Mouse (Mus musculus) erythroid progenitor cell, adult 5-6 weeks (primary cell): ENCODE data around the gene Rab3c. TPM values are rescaled to one million over a fixed set of nuclear protein-coding genes. Genes with fewer than 3 reads are reported as not detected.

Source experiments
- ATAC-seq: replicated peaks from 2 replicates; pipeline ENCODE4 v1.8.0; 2016; ENCODE audit warnings: moderate number of reproducible peaks, mild to moderate bottlenecking, moderate TSS enrichment, inconsistent platforms; ENCODE audit not compliant: poor library complexity, low FRiP score, severe bottlenecking
- total RNA-seq, 2 experiments: library from RNA; stranded (forward) in 1 of 2; stranded (reverse) in 1 of 2; fragments of 150-400 nt in 1 of 2; fragments of 186-747, 209-891 nt in 1 of 2; gene quantifications; 2 replicates each; pipeline versions ENCODE4 v1.2.3 to v1.2.4; 2015 to 2017; ENCODE audit warnings: low replicate concordance in 2 of 2

The Rab3c gene
- total RNA-seq, 2 experiments from 2014 or later, result not detected

DNA sequence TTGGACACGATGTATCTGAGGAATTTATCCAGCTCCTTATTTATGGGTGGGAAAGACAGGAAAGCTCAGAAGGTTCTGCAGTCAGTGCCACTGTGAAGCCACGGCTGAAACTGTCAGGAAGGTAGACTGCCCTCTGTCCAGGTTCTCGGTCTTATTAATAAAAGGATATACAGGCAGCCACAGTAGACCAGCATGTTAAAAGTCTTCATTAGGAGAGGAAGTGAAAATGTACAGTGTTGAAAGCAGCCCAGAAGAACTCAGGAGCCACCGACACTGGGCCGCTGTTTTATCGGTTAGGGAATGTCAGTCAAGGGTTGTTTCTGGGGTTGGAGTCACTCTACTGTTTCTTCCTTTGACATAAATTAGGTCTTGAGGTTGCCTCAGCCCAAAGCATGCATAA, 245.9 kb downstream of the Rab3c start:
- ATAC-seq, result no peak

DNA sequence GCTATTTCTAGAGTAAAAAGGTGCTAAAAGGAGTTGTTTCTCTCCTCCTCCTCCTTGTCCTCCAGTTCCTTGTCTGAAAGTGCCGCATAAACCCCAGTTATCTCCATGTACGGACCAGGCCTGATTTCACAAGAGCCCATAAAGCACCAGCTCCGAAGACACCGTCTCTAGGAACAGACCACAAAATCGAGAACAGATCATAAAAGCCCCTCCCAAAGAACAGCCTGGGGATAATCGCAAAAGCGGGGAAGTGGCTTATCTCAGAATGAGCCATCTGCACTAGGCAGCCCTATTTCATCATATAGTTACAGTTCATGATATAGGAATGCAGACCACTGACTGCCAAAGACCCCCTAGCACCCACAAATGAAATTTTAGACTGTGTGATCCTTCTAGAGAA, 246.8 kb downstream of the Rab3c start:
- no peak for ATAC-seq

DNA sequence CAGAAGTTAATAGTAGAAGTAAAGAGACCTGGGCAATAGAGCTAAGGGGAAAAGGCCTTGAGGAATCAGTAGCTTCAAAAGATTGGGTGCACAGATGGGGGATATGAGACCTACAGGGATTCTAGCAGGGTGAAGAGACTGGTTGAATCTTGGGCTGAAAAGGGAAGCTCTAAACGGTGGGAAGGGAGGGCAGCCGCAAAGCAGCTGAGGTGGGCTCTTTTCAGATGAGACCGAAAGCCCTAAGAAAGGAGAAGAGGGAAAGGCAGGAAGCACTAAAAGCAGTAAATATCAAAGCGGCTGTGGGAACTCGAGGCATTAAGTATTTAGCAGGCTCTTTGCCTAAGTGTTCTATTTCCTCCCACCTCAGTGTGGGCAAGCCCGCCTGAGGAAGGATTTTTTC, 248.9 kb downstream of the Rab3c start:
- no peak for ATAC-seq

DNA sequence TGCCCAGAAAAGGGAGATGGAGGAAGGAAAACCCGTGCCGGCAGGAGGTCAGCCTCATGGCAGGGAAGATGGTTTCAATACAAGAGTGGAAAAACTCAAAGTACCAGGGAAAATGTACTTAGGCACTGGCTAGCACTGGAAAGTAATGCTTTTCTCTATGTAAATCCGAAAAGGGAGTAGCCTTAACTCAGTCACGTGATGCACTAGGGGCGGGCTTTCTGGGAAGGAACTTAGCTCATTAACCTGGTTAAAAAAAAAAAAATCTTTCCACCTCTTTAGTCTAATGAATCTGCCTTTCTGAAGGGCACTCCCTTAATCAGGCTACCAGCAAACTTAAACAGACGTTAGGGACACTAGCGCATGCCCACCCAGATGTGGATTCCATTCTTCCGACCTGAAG, 249.7 kb downstream of the Rab3c start:
- ATAC-seq, result no peak

DNA sequence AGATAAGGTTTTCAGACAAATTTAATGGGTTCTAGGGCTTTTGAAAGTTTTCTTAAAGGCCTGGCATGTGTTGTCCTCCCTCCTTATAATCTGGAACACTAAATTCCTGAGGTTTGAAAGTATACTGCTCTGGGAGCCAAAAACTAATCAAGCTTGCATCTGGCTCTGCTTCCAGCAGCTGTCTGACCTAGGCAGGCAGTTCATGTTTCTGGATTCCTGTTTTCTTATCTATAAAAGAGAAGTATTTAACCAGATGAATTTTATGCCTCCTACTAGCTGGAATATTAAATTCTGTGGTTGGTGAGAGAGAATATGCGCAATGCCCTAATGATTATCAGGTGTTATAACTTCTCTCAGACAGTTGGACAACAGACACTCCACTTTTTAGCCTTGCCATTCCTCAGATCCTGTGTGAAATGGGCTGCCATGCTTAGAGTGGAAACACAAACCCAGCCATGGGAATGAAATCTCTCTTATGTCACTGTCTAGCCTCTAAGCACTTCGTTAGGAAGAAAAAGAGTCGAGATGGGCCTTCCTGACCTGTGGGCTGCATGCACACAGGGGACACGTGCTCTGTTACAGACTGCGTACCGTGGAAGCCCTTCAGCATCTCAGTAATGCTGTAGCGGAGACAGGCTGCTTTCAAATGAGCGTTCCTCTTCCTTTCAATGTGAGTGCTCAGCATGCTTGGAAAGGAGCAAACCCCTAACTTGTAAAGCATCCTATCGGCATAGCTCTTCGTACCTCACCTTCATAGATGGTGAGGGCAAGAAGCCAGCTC, 256.2 kb downstream of the Rab3c start:
- no peak for ATAC-seq

DNA sequence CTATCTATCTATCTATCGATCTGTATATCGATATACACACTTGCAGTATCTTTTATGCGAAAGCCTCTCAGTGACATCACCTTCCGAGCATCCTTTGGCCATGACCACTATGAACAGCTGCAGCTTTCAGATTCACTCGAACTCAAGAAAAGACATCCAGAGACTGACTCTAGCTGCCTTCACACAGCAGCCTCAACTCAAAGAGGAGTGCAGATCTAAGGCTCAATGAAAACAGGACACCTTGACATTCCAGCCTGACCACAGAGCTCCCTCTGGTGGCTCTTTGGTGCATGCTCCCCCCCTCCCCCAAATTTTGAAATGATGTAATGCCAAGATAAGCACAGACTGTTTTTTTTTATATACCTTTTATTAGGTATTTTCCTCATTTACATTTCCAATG, 257.8 kb downstream of the Rab3c start:
- ATAC-seq, result no peak

DNA sequence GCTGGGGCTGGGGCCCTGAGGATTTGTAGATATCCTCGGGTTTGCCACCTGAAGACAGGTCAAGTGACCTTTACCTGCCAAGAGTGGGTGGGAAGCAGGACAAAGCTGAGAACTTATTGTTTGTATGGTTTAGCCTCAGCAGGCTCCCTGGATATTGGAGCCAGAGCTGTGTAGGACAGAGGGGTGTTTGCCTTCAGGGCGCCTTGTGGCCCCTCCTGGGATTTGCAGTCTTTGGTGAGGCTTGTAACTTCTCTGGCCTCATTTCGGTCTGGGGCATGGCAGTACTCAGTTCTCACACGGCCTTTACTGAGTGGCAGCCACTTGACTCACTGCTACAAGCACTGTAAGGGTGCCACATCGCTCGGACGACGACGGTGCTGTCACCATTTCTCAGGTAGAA, 261.0 kb downstream of the Rab3c start:
- ATAC-seq, result no peak

DNA sequence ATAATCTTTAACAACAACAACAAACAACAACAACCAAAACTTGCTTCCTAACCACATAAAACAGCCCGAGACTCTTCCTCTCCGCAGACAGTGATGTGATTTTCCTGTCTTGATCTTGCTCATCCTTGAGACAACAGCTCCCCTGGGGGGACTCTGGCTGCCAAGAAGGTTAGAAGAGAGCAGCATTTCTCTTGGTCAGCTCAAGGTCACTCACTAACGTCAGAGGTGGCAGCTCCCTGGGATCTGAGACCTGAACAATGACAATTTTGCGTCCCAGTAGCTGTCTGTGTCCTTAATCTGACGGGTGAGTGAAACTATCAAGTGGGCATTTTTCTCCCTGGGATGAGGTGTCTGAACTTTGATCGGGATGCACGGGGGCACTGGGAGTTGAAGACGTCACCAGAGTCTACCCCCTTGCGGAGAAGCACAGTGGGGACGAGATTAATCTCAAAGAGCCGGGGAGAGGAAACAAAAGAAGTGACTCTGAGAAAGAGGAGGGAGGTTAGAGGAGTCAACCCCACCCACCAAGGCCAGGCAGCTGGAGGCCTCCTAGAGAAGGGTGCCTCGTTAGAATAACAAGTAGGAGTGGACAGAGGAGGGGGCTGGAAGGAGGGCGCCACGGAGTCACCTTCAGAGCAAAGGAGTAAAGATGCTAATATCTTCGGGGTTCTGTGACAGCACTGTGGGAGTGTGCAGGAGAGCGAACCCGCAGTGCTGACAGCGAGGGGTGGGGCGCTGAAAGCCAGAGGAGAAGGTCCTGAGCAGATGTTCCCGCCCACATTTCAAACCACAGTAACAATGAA, 261.7 kb downstream of the Rab3c start:
- ATAC-seq, result no peak

DNA sequence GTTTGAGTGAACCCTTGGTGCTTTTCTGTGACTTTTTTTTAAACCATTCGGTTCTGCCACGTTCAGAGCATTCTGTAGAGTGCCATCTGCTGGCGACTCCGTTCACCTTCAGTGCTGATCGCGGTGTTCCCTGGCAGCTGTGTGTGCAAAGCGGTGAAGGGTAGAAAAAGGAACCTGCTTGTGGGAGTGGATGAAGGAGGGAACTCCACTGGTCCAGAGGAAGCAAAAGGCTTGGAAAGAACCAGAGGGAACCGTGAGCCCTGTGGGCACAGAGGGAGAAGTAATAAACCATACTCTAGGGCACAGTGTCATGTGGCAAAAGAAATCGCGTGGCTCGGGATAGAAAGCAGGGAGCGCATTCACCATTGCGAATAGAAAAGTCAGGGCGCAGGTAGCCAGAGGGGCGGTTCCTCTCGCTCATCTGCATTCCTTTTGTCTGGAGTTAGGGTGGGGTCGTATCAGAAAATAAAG, 262.3 kb downstream of the Rab3c start:
- ATAC-seq, result no peak

DNA sequence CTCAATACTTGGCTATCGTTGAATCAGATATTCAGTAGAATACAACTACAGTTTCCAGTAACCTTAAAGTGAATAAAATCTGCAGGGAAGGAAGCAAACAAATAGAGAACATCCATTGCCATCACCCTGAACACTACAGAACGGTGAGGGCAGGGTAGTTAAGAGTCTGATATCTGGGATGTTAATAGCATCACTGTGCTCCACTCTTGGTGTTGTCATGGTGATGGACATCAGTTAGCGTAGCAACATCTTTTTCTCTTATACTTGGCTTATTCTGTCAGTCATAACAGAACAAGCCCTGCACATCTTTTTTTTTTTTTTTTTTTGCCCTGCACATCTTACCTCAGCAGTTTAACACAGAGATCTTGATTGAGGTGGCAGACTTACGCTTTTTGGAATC, 268.8 kb downstream of the Rab3c start:
- ATAC-seq, result no peak

DNA sequence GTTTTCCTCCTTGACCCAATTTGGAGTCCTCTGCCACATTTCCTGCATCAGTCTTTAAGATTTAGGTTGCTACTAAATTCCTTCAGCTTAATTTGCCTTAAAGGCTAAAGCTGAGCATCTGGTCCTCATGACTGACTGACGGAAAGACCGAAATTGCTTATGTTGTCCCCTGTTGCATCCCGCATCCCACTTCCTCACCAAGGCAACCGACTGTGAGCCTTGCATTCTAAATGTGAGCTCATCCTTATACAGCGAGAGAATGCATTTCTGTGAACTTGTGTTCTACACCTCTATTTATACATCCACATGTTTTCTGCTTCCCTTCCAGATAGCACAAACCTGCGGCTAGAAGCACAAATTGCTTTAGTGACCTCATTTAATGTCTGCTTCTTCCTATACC, 269.9 kb downstream of the Rab3c start:
- no peak for ATAC-seq

DNA sequence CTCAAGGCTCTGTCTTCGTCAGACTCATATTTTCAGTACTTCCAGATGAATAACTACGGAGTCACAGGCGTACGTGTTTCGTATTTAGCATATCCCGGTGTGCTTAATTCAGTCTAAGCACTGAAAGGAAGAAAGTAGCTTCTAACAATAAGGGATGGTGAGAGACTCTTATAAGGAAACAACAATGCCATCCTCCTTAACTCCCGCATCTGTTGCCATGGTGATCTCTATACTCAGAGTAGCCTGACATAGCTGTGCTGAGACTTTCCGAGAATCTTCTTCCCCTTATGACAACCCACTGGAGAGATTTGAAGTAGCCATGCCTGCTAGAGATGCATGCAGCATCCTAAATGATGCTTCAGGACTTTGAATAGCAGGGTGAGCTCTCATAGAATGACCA, 272.3 kb downstream of the Rab3c start:
- ATAC-seq, result no peak

DNA sequence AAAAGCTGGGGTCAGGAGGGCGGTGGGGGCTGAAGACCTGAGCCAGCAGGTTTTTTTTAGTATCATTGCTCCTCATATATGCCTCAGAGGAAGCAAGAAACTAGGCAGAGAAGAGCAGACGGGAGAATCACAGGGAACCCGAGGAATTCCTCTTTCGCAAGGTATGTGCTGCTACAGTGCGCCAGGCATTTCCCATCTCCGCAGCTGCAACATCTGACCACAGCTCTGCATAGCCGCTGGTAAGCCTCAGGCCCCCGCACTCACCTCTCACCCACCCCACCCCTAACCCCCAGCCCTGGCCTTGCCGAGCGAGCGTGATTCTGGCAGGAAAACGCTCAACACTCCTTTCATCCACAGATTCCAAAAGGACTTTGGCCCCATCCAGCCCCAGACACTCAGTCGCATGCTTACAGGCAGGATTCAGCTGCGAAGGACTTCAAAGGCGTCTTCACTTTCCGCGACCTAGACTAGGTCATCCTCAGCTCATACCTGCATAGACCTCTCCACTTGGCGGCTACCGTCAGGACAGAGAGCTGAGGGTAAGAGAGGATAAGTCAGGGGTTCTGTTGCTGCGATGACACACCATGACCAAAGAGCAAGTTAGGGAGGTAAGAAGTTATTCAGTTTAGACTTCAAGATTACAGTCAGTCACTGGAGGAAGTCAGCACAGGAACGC, 274.6 kb downstream of the Rab3c start:
- ATAC-seq, result no peak

Other genes with a start within 250 kb of the Rab3c start
- 15.1 and 26.3 TPM in 2 replicates for gene Gapt, start 76.2 kb upstream of the Rab3c start, total RNA-seq (2015; ENCODE audit: low replicate concordance)
- 0.77 and 2.3 TPM in 2 replicates for gene Gapt, start 76.2 kb upstream of the Rab3c start, total RNA-seq (2017; ENCODE audit: low replicate concordance)
- gene Plk2, start 114.0 kb upstream of the Rab3c start, total RNA-seq (2015; ENCODE audit: low replicate concordance), result 1.4 and 2.9 TPM in 2 replicates
- 1.8 and 3.2 TPM in 2 replicates for gene Plk2, start 114.0 kb upstream of the Rab3c start, total RNA-seq (2017; ENCODE audit: low replicate concordance)